Mouse (Mus musculus) cerebellum, adult 2 months (tissue): ENCODE measurements at regions not wholly inside any gene's neighbourhood (a gene's known extent, or its start where the extent isn't known, plus 50 kb on each side); places are given as distances from the start of the nearest gene placed in this dataset.

ENCODE experiments used
- CTCF ChIP-seq: fragments of 200-500 bp; IDR thresholded peaks from 2 replicates; pipeline ENCODE4 v1.5.1; 2011; ENCODE audit warnings: low read depth, mild to moderate bottlenecking, control low read depth, low read length, moderate library complexity, borderline replicate concordance; ENCODE audit not compliant: insufficient read depth
- POLR2A ChIP-seq: fragments of 200-500 bp; IDR thresholded peaks from 2 replicates; pipeline ENCODE4 v1.6.1; 2011; ENCODE audit warnings: low read length, control low read depth, borderline replicate concordance; ENCODE audit not compliant: insufficient read depth

DNA sequence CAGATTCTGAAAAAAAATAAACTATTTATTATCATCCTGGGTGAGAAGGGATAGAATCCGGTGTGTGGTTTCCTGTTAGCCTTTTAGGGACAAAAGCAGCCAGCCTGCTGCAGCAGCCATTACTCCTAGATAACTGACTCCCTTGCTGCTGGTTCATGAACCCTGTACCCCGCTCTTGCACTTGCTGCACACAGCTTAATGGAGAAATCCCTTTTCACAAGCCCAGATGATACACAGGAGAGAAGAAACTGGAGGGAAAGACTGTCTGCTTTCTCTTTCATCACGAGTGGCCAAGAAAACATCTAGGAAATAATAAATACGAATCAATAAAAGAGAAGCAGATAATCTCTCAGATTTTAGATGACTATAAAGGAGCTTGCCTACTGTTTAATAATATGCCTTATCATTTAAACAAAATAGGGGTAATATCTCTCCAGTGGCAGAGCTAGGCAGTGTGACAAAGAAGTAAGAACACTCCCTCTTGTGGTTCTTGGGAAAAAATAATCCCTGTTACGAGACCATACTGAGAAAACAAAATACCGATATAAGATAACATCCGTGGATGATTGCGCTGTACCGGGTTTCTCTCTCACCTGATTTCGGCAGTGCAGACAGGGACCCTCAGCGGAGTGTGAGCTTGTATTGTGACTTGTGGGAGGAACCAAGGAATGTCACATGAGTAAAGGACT lies 98.0 kb upstream of the Ccdc54 start:
- TF ChIP-seq CTCF (no peak), POLR2A (no peak)
